7 mouse cellular contexts compared by ENCODE assay signal in the genomic region with DNA sequence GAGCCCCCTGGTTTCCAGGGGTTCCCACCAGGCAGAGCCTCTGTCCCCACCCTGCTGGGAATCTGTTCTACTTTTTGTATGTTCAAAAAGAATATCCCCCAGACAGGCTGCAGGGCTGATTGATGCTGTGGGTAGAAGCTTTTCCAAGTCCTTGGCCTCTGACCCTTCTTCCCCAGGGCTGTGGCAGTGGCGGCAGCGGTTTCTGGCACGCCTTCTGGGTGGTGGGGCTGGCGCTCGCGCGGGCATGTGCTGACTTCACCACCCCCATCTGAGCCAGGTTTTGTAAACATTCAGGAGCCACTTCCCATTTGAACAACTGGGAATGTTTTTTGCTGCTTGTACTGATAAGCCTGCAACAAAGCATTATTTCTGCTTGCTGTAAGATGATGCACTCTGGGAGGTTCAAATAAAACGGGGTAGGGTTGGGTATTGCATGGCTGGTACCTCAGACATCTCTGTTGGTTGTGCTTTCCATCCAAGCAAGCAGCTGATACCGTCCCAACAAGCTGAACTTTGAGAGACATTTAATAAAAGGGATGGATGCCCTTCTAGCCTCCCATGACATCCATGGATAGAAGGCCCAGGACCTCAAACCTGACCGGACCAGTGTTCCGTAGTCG. TPM values are rescaled to one million over a fixed set of nuclear protein-coding genes. Genes with fewer than 3 reads are reported as not detected.
DNase-seq lines count a peak whose midpoint lies in the region; ATAC-seq and TF ChIP-seq lines count a peak whose summit lies in the region.

No protein-coding gene starts in this region.

- H3K36me3 ChIP-seq in E14TG2a.4 (ENCODE audit: insufficient read depth, low read length), result no peaks in the 10 kb centered on the region
- peaks cover 10% of the 10 kb centered on the region; the same call in 1 of the 2 replicates for H3K36me3 ChIP-seq in heart, embryonic 15.5 days
- peaks cover 66% of the 10 kb centered on the region for H3K36me3 ChIP-seq in liver, postnatal 0 days (replicated peaks; ENCODE audit: insufficient read depth, low read length)

- peak overlapping the region; percentile 28; the same call in 1 of the 2 replicates for H3K9ac ChIP-seq in heart, embryonic 15.5 days
- 0 out of 2 replicates have a peak overlapping the region, but pooled peaks have one; percentile 5 for H3K9ac ChIP-seq in liver, postnatal 0 days (replicated peaks)

- peaks cover 29% of the 10 kb centered on the region for H3K27me3 ChIP-seq in E14TG2a.4 (ENCODE audit: insufficient read depth, low read length)
- no peaks in the 10 kb centered on the region for H3K27me3 ChIP-seq in heart, embryonic 15.5 days
- no peaks in the 10 kb centered on the region for H3K27me3 ChIP-seq in liver, postnatal 0 days (ENCODE audit: insufficient read depth, low read length)

- WGBS in heart, embryonic 15.5 days, result 30% methylated on average over 12 of the region's 12 CpGs
- 9% methylated on average over 12 of the region's 12 CpGs for WGBS in liver, postnatal 0 days (ENCODE audit: insufficient replicate concordance)

- no peak for TF ChIP-seq CTCF in E14TG2a.4 (conservative IDR thresholded peaks at IDR 0.05; ENCODE audit: low read length)
- TF ChIP-seq CTCF in liver, postnatal 0 days (IDR thresholded peaks at IDR 0.05; ENCODE audit: low read depth), result no peak

- ATAC-seq in heart, embryonic 15.5 days (replicated peaks; ENCODE audit: insufficient number of reproducible peaks, insufficient read depth, low FRiP score, low read depth), result no peak
- peak; percentile 12; the same call in 1 of the 2 replicates for ATAC-seq in liver, postnatal 0 days

- peak overlapping the region; percentile 39 for H3K4me2 ChIP-seq in heart, embryonic 15.5 days
- peak overlapping the region; percentile 1; the same call in 1 of the 2 replicates for H3K4me2 ChIP-seq in liver, postnatal 0 days (ENCODE audit: low read depth, low read length)

- peak overlapping the region; percentile 56 for H3K4me3 ChIP-seq in E14TG2a.4 (replicated peaks; ENCODE audit: low read length)
- H3K4me3 ChIP-seq in heart, embryonic 15.5 days, result peak overlapping the region; percentile 14; the same call in 1 of the 2 replicates
- H3K4me3 ChIP-seq in liver, postnatal 0 days (ENCODE audit: low read depth, low read length), result no peak overlapping the region

- H3K9me3 ChIP-seq in E14TG2a.4 (ENCODE audit: low read length), result no peaks in the 10 kb centered on the region
- H3K9me3 ChIP-seq in heart, embryonic 15.5 days (replicated peaks), result no peaks in the 10 kb centered on the region
- H3K9me3 ChIP-seq in liver, postnatal 0 days (ENCODE audit: low read length), result no peaks in the 10 kb centered on the region

- peaks cover 57% of the 10 kb centered on the region for H3K4me1 ChIP-seq in E14TG2a.4 (replicated peaks; ENCODE audit: low read depth, low read length)
- peaks cover 24% of the 10 kb centered on the region for H3K4me1 ChIP-seq in heart, embryonic 15.5 days (replicated peaks)
- peaks cover 7% of the 10 kb centered on the region; the same call in 1 of the 2 replicates for H3K4me1 ChIP-seq in liver, postnatal 0 days (ENCODE audit: insufficient read depth)

- TF ChIP-seq EP300 in liver, postnatal 0 days (IDR thresholded peaks at IDR 0.05; ENCODE audit: low read depth), result no peak

- DNase-seq in adrenal gland, postnatal 25 days, result peak; percentile 41
- no peak for DNase-seq in liver, postnatal 0 days
- DNase-seq in retina, postnatal 1 day, result peak; percentile 35
- DNase-seq in spleen, postnatal 14 days (ENCODE audit: low spot score in 2 of 2), result no peak
- DNase-seq in ovary, postnatal 14 days (ENCODE audit: low spot score), result no peak

- peak overlapping the region; percentile 72 for H3K27ac ChIP-seq in heart, embryonic 15.5 days
- peak overlapping the region; percentile 69; the same call in 1 of the 2 replicates for H3K27ac ChIP-seq in liver, postnatal 0 days (ENCODE audit: low read depth)

RNA-seq across cellular contexts. Expression of a gene that starts 32.8 kb away (rescaled TPM):
- total RNA-seq in adrenal gland, postnatal 25 days (2021), result 147 and 150 TPM in 2 replicates
- 113 and 129 TPM in 2 replicates for polyA plus RNA-seq in heart, embryonic 15.5 days (2015; fragmentation: Nextera tagmentation; extraction: Ambion mirVana)
- 100 and 125 TPM in 2 replicates for polyA plus RNA-seq in liver, postnatal 0 days (2015; fragmentation: Nextera tagmentation; extraction: Ambion mirVana)

RNA-seq across cellular contexts. Expression of a gene that starts 33.3 kb away (rescaled TPM):
- 73.7 and 79.7 TPM in 2 replicates for total RNA-seq in adrenal gland, postnatal 25 days (2021)
- 35.3 and 37.7 TPM in 2 replicates for polyA plus RNA-seq in heart, embryonic 15.5 days (2015; fragmentation: Nextera tagmentation; extraction: Ambion mirVana)
- 51.2 and 53.3 TPM in 2 replicates for polyA plus RNA-seq in liver, postnatal 0 days (2015; fragmentation: Nextera tagmentation; extraction: Ambion mirVana)

RNA-seq across cellular contexts. Expression of a gene that starts 39.1 kb away (rescaled TPM):
- total RNA-seq in adrenal gland, postnatal 25 days (2021), result 4.0 and 9.4 TPM in 2 replicates
- polyA plus RNA-seq in heart, embryonic 15.5 days (2015; fragmentation: Nextera tagmentation; extraction: Ambion mirVana), result 9.3 and 11.2 TPM in 2 replicates
- 3.9 and 5.1 TPM in 2 replicates for polyA plus RNA-seq in liver, postnatal 0 days (2015; fragmentation: Nextera tagmentation; extraction: Ambion mirVana)

RNA-seq across cellular contexts. Expression of a gene that starts 39.3 kb away (rescaled TPM):
- 7.1 and 8.6 TPM in 2 replicates for total RNA-seq in adrenal gland, postnatal 25 days (2021)
- polyA plus RNA-seq in heart, embryonic 15.5 days (2015; fragmentation: Nextera tagmentation; extraction: Ambion mirVana), result 1.8 and 2.7 TPM in 2 replicates
- 0.57 and 0.59 TPM in 2 replicates for polyA plus RNA-seq in liver, postnatal 0 days (2015; fragmentation: Nextera tagmentation; extraction: Ambion mirVana)

Comparison
In these comparisons a context has a peak if more than half of its experiments do, and no peak if none do; other contexts are left out.
1. DNase-seq: peak in adrenal gland, postnatal 25 days (single experiment) and retina, postnatal 1 day (single experiment); none in liver, postnatal 0 days (single experiment), spleen, postnatal 14 days (0 of 2) and ovary, postnatal 14 days (single experiment).